Mouse (Mus musculus) cerebellum, adult 18-20 months (tissue): ENCODE measurements at regions not wholly inside any gene's neighbourhood (a gene's known extent, or its start where the extent isn't known, plus 50 kb on each side); places are given as distances from the start of the nearest gene placed in this dataset.

Experiments
- DNase-seq, 2 experiments: peaks; one replicate each; pipeline ENCODE4 v3.0.0; 2021

GRCm38 (mm10) chr2:115456372-115457022 lies 125.0 kb upstream of the BC052040 start:
- DNase-seq: no peak

- DNase-seq: no peak
These were observed 121.3 kb upstream of the BC052040 start for GRCm38 (mm10) chr2:115460028-115460881.

GRCm38 (mm10) chr2:115460882-115461151 lies 120.7 kb upstream of the BC052040 start:
- DNase-seq: no peak

- no peak for DNase-seq
These were observed 115.3 kb upstream of the BC052040 start for GRCm38 (mm10) chr2:115466170-115466569.

- DNase-seq: no peak
These were observed 114.3 kb upstream of the BC052040 start for GRCm38 (mm10) chr2:115467107-115467745.

GRCm38 (mm10) chr2:115467936-115468335 lies 113.6 kb upstream of the BC052040 start:
- no peak for DNase-seq

GRCm38 (mm10) chr2:115468471-115468909 lies 113.0 kb upstream of the BC052040 start:
- DNase-seq: no peak

- DNase-seq: no peak
These were observed 112.2 kb upstream of the BC052040 start for GRCm38 (mm10) chr2:115469165-115469821.

GRCm38 (mm10) chr2:115472393-115472792 lies 109.1 kb upstream of the BC052040 start:
- no peak for DNase-seq

GRCm38 (mm10) chr2:115483418-115484288 lies 97.9 kb upstream of the BC052040 start:
- DNase-seq: no peak

GRCm38 (mm10) chr2:115488465-115488864 lies 93.1 kb upstream of the BC052040 start:
- peak; percentile 6 to 12 for DNase-seq

GRCm38 (mm10) chr2:115493020-115493419 lies 88.5 kb upstream of the BC052040 start:
- DNase-seq: no peak

- DNase-seq: no peak
These were observed 81.6 kb upstream of the BC052040 start for GRCm38 (mm10) chr2:115499904-115500303.

- DNase-seq: no peak
These were observed 72.0 kb upstream of the BC052040 start for GRCm38 (mm10) chr2:115509527-115509926.

GRCm38 (mm10) chr2:115511146-115511545 lies 70.4 kb upstream of the BC052040 start:
- no peak for DNase-seq

GRCm38 (mm10) chr2:115511612-115512525 lies 69.6 kb upstream of the BC052040 start:
- DNase-seq: no peak

- no peak for DNase-seq
These were observed 68.6 kb upstream of the BC052040 start for GRCm38 (mm10) chr2:115512891-115513290.

- DNase-seq: no peak
These were observed 67.7 kb upstream of the BC052040 start for GRCm38 (mm10) chr2:115513774-115514231.

GRCm38 (mm10) chr2:115514831-115515428 lies 66.6 kb upstream of the BC052040 start:
- DNase-seq: peak; percentile 4

- no peak for DNase-seq
These were observed 66.0 kb upstream of the BC052040 start for GRCm38 (mm10) chr2:115515470-115515869.

GRCm38 (mm10) chr2:115516824-115517223 lies 64.7 kb upstream of the BC052040 start:
- no peak for DNase-seq
